Comparison of ENCODE assay signal across 9 mouse cellular contexts in genomic region chr2:122368081-122368971, GRCm38 (mm10). TPM values are rescaled to one million over a fixed set of nuclear protein-coding genes. Genes with fewer than 3 reads are reported as not detected.
DNase-seq lines count a peak whose midpoint lies in the region; ATAC-seq and TF ChIP-seq lines count a peak whose summit lies in the region.
"Had no signal": no experiment of that assay in that cellular context is flagged by ENCODE, and none has a peak within 500 bp of the region (broad histone marks: within the 10 kb centered on the region; RNA-seq: fewer than 3 reads in every experiment).

No protein-coding gene starts in this region.

- peak overlapping the region; percentile 53; the same call in 1 of the 2 replicates for H3K27ac ChIP-seq in ES-E14 (ENCODE audit: insufficient read depth, low read depth, low read length, poor library complexity, severe bottlenecking)
- peak overlapping the region; percentile 46; the same call in 1 of the 2 replicates for H3K27ac ChIP-seq in embryonic facial prominence, embryonic 12.5 days
- H3K27ac ChIP-seq in intestine, embryonic 14.5 days (ENCODE audit: low read depth) = no peak overlapping the region
- peak overlapping the region; percentile 78 for H3K27ac ChIP-seq in liver, embryonic 15.5 days (replicated peaks)
- no peak overlapping the region for H3K27ac ChIP-seq in small intestine, adult 2 months (ENCODE audit: insufficient read depth, low read depth, low read length)

- H3K27me3 ChIP-seq in erythroblast, embryonic 14.5 days (ENCODE audit: control insufficient read depth) = no peaks in the 10 kb centered on the region
- H3K27me3 ChIP-seq in embryonic facial prominence, embryonic 12.5 days = no peaks in the 10 kb centered on the region
- no peaks in the 10 kb centered on the region for H3K27me3 ChIP-seq in intestine, embryonic 14.5 days (replicated peaks; ENCODE audit: control insufficient read depth, insufficient read depth, low read length)
- 0 out of 2 replicates have a peak, but pooled peaks cover 3% of the 10 kb centered on the region for H3K27me3 ChIP-seq in liver, embryonic 15.5 days
- no peaks in the 10 kb centered on the region for H3K27me3 ChIP-seq in small intestine, adult 2 months (ENCODE audit: control insufficient read depth, insufficient read depth, low read length)

- H3K36me3 ChIP-seq in erythroblast, embryonic 14.5 days (ENCODE audit: control insufficient read depth) = peaks cover 27% of the 10 kb centered on the region
- peaks cover 3% of the 10 kb centered on the region; the same call in 1 of the 2 replicates for H3K36me3 ChIP-seq in ES-E14 (ENCODE audit: control insufficient read depth, insufficient read depth, low read length, poor library complexity, severe bottlenecking)
- peaks cover 6% of the 10 kb centered on the region; the same call in 1 of the 2 replicates for H3K36me3 ChIP-seq in embryonic facial prominence, embryonic 12.5 days
- peaks cover 3% of the 10 kb centered on the region; the same call in 1 of the 2 replicates for H3K36me3 ChIP-seq in intestine, embryonic 14.5 days (ENCODE audit: control insufficient read depth, insufficient read depth, low read length)
- H3K36me3 ChIP-seq in liver, embryonic 15.5 days (replicated peaks) = peaks cover 6% of the 10 kb centered on the region; the same call in 1 of the 2 replicates
- H3K36me3 ChIP-seq in small intestine, adult 2 months (ENCODE audit: control insufficient read depth, insufficient read depth, low read length) = no peaks in the 10 kb centered on the region

- DNase-seq in ES-E14 (ENCODE audit: low read depth, low spot score) = no peak
- peak; percentile 68 for DNase-seq in intestine, embryonic 14.5 days (ENCODE audit: low spot score)
- no peak for DNase-seq in frontal cortex, postnatal 25 days (ENCODE audit: low spot score in 2 of 2)

- no peak for TF ChIP-seq POLR2A in small intestine, adult 2 months (IDR thresholded peaks at IDR 0.05; ENCODE audit: low read depth, low read length)

- H3K4me3 ChIP-seq in erythroblast, embryonic 14.5 days (replicated peaks) = peak overlapping the region; percentile 79
- H3K4me3 ChIP-seq in ES-E14 (ENCODE audit: insufficient read depth in 1 of 2, low read depth in 1 of 2, low read length in 2 of 2, poor library complexity in 1 of 2, severe bottlenecking in 1 of 2) = peak overlapping the region; percentile 78 to 95
- peak overlapping the region; percentile 94 for H3K4me3 ChIP-seq in embryonic facial prominence, embryonic 12.5 days
- H3K4me3 ChIP-seq in intestine, embryonic 14.5 days (ENCODE audit: low read depth, low read length) = peak overlapping the region; percentile 79
- H3K4me3 ChIP-seq in liver, embryonic 15.5 days (replicated peaks) = peak overlapping the region; percentile 86
- peak overlapping the region; percentile 86 for H3K4me3 ChIP-seq in small intestine, adult 2 months (ENCODE audit: low read depth, low read length)

- peaks cover 71% of the 10 kb centered on the region for H3K4me1 ChIP-seq in erythroblast, embryonic 14.5 days (ENCODE audit: control insufficient read depth)
- peaks cover 13 to 18% of the 10 kb centered on the region in 2 experiments for H3K4me1 ChIP-seq in ES-E14 (ENCODE audit: control insufficient read depth in 2 of 2, insufficient read depth in 2 of 2, low read length in 2 of 2, poor library complexity in 1 of 2)
- H3K4me1 ChIP-seq in embryonic facial prominence, embryonic 12.5 days = peaks cover 28% of the 10 kb centered on the region
- H3K4me1 ChIP-seq in intestine, embryonic 14.5 days (replicated peaks; ENCODE audit: control insufficient read depth, insufficient read depth, low read length) = peaks cover 20% of the 10 kb centered on the region
- H3K4me1 ChIP-seq in liver, embryonic 15.5 days (replicated peaks) = peaks cover 68% of the 10 kb centered on the region
- peaks cover 14% of the 10 kb centered on the region for H3K4me1 ChIP-seq in small intestine, adult 2 months (ENCODE audit: control insufficient read depth, insufficient read depth, insufficient read length, low read length)

- peak; percentile 12; the same call in 1 of the 2 replicates for TF ChIP-seq CTCF in small intestine, adult 2 months (IDR thresholded peaks at IDR 0.05; ENCODE audit: extremely low read depth, insufficient read length, insufficient replicate concordance, low read depth, low read length)

- whole genome bisulfite sequencing in embryonic facial prominence, embryonic 12.5 days = under 1% methylated on average over 34 of the region's 55 CpGs
- WGBS in intestine, embryonic 14.5 days = under 1% methylated on average over 39 of the region's 55 CpGs
- WGBS in liver, embryonic 15.5 days (ENCODE audit: insufficient replicate concordance) = 2% methylated on average over 47 of the region's 55 CpGs
- 2% methylated on average over 48 of the region's 55 CpGs for WGBS in small intestine, adult 2 months

- peak overlapping the region; percentile 81 for H3K4me2 ChIP-seq in embryonic facial prominence, embryonic 12.5 days (replicated peaks)
- H3K4me2 ChIP-seq in intestine, embryonic 14.5 days (ENCODE audit: low read length) = peak overlapping the region; percentile 66
- peak overlapping the region; percentile 98 for H3K4me2 ChIP-seq in liver, embryonic 15.5 days

- ATAC-seq in erythroblast, adult 5-6 weeks (replicated peaks; ENCODE audit: low FRiP score, poor library complexity, severe bottlenecking) = no peak
- peak; percentile 53 for ATAC-seq in embryonic facial prominence, embryonic 12.5 days (ENCODE audit: insufficient number of reproducible peaks, insufficient read depth, low FRiP score, low TSS enrichment)
- peak; percentile 71 for ATAC-seq in intestine, embryonic 14.5 days (replicated peaks; ENCODE audit: low FRiP score, low TSS enrichment, low read depth)
- ATAC-seq in liver, embryonic 15.5 days (ENCODE audit: insufficient read depth) = peak; percentile 18

- H3K9ac ChIP-seq in ES-E14 (ENCODE audit: insufficient read depth, low read depth, low read length, poor library complexity, severe bottlenecking) = peak overlapping the region; percentile 69
- H3K9ac ChIP-seq in embryonic facial prominence, embryonic 12.5 days = peak overlapping the region; percentile 90
- H3K9ac ChIP-seq in intestine, embryonic 14.5 days (ENCODE audit: low read length) = peak overlapping the region; percentile 79
- H3K9ac ChIP-seq in liver, embryonic 15.5 days = peak overlapping the region; percentile 86

- in situ Hi-C loops in ES-E14 (cut with MboI; ENCODE audit: low sequenced_read_pairs in 2 of 2, unreplicated experiment in 2 of 2) = no loop called here

- no peaks in the 10 kb centered on the region for H3K9me3 ChIP-seq in erythroblast, embryonic 14.5 days (ENCODE audit: control insufficient read depth, low read length)
- no peaks in the 10 kb centered on the region for H3K9me3 ChIP-seq in ES-E14 (ENCODE audit: control insufficient read depth, insufficient read depth, low read depth, low read length)
- no peaks in the 10 kb centered on the region for H3K9me3 ChIP-seq in embryonic facial prominence, embryonic 12.5 days
- H3K9me3 ChIP-seq in intestine, embryonic 14.5 days (ENCODE audit: control insufficient read depth, low read length) = no peaks in the 10 kb centered on the region
- no peaks in the 10 kb centered on the region for H3K9me3 ChIP-seq in liver, embryonic 15.5 days (replicated peaks)

TF ChIP-seq in ES-E14, 5 proteins besides CTCF, POLR2A, EP300 and RAD21 (continues in another document):
- TF ChIP-seq ZNF384 (IDR thresholded peaks at IDR 0.05; ENCODE audit: low read depth, low read length) = no peak
- TF ChIP-seq ZC3H11A (IDR thresholded peaks at IDR 0.05; ENCODE audit: borderline replicate concordance, low read depth, low read length) = no peak

RNA-seq across cellular contexts. Expression of gene Shf, which starts 0.6 kb away (rescaled TPM):
- 6.6 and 7.5 TPM in 2 replicates for polyA plus RNA-seq in erythroblast, embryonic 14.5 days (2012)
- 0.84 TPM in 1 of 2 replicates, not detected in the other for total RNA-seq in erythroblast, adult 5-6 weeks (2015; ENCODE audit: low replicate concordance)
- total RNA-seq in erythroblast, adult 5-6 weeks (2017; ENCODE audit: low replicate concordance) = 6.3 and 13.0 TPM in 2 replicates
- 9.2 and 16.6 TPM in 2 replicates for total RNA-seq in ES-E14 (2012; rRNA removed)
- polyA plus RNA-seq in embryonic facial prominence, embryonic 12.5 days (2016; fragmentation: Nextera tagmentation; extraction: Ambion mirVana) = 6.5 and 6.9 TPM in 2 replicates
- 3.6 and 4.9 TPM in 2 replicates for polyA plus RNA-seq in intestine, embryonic 14.5 days (2014; fragmentation: Nextera tagmentation; extraction: Ambion mirVana)
- 1.1 and 1.2 TPM in 2 replicates for polyA plus RNA-seq in liver, embryonic 15.5 days (2015; fragmentation: Nextera tagmentation; extraction: Ambion mirVana)
- 3.5 and 9.1 TPM in 2 replicates for polyA plus RNA-seq in small intestine, adult 2 months (2012; rRNA removed)

RNA-seq across cellular contexts. Expression of gene Duox1, which starts 52.9 kb away (rescaled TPM):
- not detected in 2 replicates for polyA plus RNA-seq in erythroblast, embryonic 14.5 days (2012)
- total RNA-seq in erythroblast, adult 5-6 weeks (2015; ENCODE audit: low replicate concordance) = not detected in 2 replicates
- total RNA-seq in erythroblast, adult 5-6 weeks (2017; ENCODE audit: low replicate concordance) = 0.14 TPM in 1 of 2 replicates, not detected in the other
- 0.76 and 1.0 TPM in 2 replicates for total RNA-seq in ES-E14 (2012; rRNA removed)
- polyA plus RNA-seq in embryonic facial prominence, embryonic 12.5 days (2016; fragmentation: Nextera tagmentation; extraction: Ambion mirVana) = 0.24 and 0.32 TPM in 2 replicates
- 0.05 TPM in 1 of 2 replicates, not detected in the other for polyA plus RNA-seq in intestine, embryonic 14.5 days (2014; fragmentation: Nextera tagmentation; extraction: Ambion mirVana)
- not detected in 2 replicates for polyA plus RNA-seq in liver, embryonic 15.5 days (2015; fragmentation: Nextera tagmentation; extraction: Ambion mirVana)
- 0.11 and 0.16 TPM in 2 replicates for polyA plus RNA-seq in small intestine, adult 2 months (2012; rRNA removed)
- total RNA-seq: layer of hippocampus, postnatal 25 days had no signal

RNA-seq across cellular contexts. Expression of gene Duoxa1, which starts 54.8 kb away (rescaled TPM):
- polyA plus RNA-seq in erythroblast, embryonic 14.5 days (2012) = not detected in 2 replicates
- 0.77 TPM in 1 of 2 replicates, not detected in the other for total RNA-seq in erythroblast, adult 5-6 weeks (2015; ENCODE audit: low replicate concordance)
- not detected in 2 replicates for total RNA-seq in erythroblast, adult 5-6 weeks (2017; ENCODE audit: low replicate concordance)
- 0.90 and 1.3 TPM in 2 replicates for total RNA-seq in ES-E14 (2012; rRNA removed)
- 0.55 and 0.70 TPM in 2 replicates for polyA plus RNA-seq in embryonic facial prominence, embryonic 12.5 days (2016; fragmentation: Nextera tagmentation; extraction: Ambion mirVana)
- polyA plus RNA-seq in intestine, embryonic 14.5 days (2014; fragmentation: Nextera tagmentation; extraction: Ambion mirVana) = not detected in 2 replicates
- not detected in 2 replicates for polyA plus RNA-seq in liver, embryonic 15.5 days (2015; fragmentation: Nextera tagmentation; extraction: Ambion mirVana)
- polyA plus RNA-seq in small intestine, adult 2 months (2012; rRNA removed) = 0.08 and 0.66 TPM in 2 replicates
- total RNA-seq: layer of hippocampus, postnatal 25 days had no signal

RNA-seq across cellular contexts. Expression of gene Slc28a2, which starts 58.0 kb away (rescaled TPM):
- not detected in 2 replicates for polyA plus RNA-seq in erythroblast, embryonic 14.5 days (2012)
- 12.3 and 16.5 TPM in 2 replicates for total RNA-seq in erythroblast, adult 5-6 weeks (2015; ENCODE audit: low replicate concordance)
- total RNA-seq in erythroblast, adult 5-6 weeks (2017; ENCODE audit: low replicate concordance) = 11.7 and 15.9 TPM in 2 replicates
- 0.16 and 0.36 TPM in 2 replicates for total RNA-seq in ES-E14 (2012; rRNA removed)
- polyA plus RNA-seq in embryonic facial prominence, embryonic 12.5 days (2016; fragmentation: Nextera tagmentation; extraction: Ambion mirVana) = 0.12 TPM in 1 of 2 replicates, not detected in the other
- polyA plus RNA-seq in intestine, embryonic 14.5 days (2014; fragmentation: Nextera tagmentation; extraction: Ambion mirVana) = 38.0 and 38.2 TPM in 2 replicates
- polyA plus RNA-seq in liver, embryonic 15.5 days (2015; fragmentation: Nextera tagmentation; extraction: Ambion mirVana) = 1.6 and 1.8 TPM in 2 replicates
- 44.1 and 116 TPM in 2 replicates for polyA plus RNA-seq in small intestine, adult 2 months (2012; rRNA removed)

Comparison
In these comparisons a context has a peak if more than half of its experiments do, and no peak if none do; other contexts are left out.
1. H3K27ac ChIP-seq: peak in ES-E14 (single experiment), embryonic facial prominence, embryonic 12.5 days (single experiment) and liver, embryonic 15.5 days (single experiment); none in intestine, embryonic 14.5 days (single experiment) and small intestine, adult 2 months (single experiment).
2. Peak in every context shown above with its lines, with median percentiles within 50 percentile points of each other: H3K4me3 ChIP-seq, H3K9ac ChIP-seq and H3K4me2 ChIP-seq.